Mouse (Mus musculus) CD8-positive naive resting alpha-beta T cell, adult 2 months (primary cell): Measurements from ENCODE around the gene Hist1h1d.

Source experiments
- DNase-seq, 2 experiments: peaks; one replicate each; pipeline ENCODE4 v3.0.0; 2022; ENCODE audit warnings: low read depth in 2 of 2, low spot score in 2 of 2

Hist1h1d gene

DNA sequence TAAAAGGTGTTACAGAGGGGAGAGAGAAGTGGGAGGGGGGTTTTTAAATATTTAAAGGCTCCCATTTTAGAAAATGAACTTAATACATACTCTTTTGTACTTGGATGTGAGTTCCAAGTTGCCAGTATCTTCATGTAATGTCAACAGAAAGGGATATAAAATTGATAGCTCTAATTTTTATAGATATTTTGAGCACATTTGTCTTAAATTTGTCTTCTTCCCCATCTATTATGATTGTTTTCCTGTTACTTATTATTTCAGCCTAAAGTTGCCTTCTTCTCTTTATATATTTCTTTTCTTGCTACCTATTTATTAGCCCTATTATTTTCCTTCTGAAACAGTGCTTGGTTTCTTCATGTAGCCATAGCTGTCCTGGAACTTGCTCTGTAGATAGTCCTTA lies at the start of gene Hist1h1d:
Gene Hist1h1d (plus strand): TSS at position 301 of the 400 bp plus-strand sequence.
- no peak for DNase-seq

DNA sequence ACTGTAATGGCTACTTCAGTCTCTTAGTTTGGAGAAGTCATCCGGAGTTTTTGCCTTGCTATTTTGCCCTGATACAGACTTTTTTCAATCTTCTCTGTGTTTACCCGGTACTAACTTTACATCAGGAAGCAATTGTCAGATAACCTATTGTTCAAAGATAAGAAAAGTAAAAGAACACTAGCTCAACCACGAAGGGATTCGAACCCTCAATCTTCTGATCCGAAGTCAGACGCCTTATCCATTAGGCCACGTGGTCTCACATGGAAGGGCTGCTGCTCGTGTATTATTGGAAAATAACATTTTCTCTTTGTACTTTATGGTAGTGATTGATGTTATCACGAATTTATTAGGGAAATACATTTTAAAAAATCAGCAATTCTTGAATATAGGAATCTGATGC lies 49.3 kb upstream of the Hist1h1d start:
- DNase-seq: peak; percentile 41 to 57

DNA sequence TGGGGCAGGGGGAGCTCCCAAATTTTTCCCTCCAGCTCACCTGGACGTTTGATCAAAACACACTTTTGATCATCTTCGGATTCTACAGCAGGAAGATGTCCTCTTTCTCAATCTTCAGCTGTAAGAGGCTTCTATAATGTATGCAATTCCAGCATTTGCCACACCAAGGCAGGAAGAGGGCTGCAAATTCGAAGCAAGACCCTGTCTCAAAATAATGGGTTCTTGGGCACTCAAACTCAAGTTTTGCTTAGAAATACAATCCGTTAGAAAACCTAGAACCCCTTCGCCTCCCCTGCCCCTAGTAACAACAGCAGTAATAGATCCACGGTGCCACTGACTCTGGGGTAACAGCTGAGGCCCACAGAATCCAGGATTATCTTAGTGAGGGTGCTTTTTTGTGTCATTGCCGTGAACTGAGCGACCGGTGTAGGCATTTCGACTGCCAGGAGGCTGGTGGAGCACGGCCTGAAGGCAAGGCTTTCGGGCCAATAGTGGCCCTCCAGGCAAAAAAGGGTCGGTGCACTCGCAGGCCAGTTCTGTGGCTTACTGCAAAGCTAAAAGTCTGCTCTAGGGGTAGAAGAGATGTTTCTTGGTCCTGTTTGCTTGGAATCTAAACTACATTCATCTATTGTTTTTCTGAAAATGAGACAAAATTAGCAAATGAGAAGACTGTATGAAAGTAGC lies 47.3 kb upstream of the Hist1h1d start:
- no peak for DNase-seq

DNA sequence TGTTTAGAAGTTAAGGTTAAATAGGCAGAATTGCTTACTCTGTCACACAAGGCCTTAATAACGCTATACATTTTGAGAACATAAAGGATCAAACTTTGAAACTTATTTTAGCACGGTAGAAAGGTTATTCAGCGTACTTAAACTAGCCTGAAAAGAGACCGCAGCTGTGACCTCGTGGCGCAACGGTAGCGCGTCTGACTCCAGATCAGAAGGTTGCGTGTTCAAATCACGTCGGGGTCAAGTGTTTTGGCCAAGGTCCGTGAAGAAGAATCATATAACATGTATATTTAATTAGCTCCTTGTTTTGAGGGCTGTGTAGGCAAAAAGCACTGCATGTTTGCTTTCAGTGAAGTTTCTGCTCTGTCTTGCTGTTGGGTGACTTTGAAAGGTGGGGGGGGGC lies 46.7 kb upstream of the Hist1h1d start:
- peak; percentile 42 to 53 for DNase-seq

DNA sequence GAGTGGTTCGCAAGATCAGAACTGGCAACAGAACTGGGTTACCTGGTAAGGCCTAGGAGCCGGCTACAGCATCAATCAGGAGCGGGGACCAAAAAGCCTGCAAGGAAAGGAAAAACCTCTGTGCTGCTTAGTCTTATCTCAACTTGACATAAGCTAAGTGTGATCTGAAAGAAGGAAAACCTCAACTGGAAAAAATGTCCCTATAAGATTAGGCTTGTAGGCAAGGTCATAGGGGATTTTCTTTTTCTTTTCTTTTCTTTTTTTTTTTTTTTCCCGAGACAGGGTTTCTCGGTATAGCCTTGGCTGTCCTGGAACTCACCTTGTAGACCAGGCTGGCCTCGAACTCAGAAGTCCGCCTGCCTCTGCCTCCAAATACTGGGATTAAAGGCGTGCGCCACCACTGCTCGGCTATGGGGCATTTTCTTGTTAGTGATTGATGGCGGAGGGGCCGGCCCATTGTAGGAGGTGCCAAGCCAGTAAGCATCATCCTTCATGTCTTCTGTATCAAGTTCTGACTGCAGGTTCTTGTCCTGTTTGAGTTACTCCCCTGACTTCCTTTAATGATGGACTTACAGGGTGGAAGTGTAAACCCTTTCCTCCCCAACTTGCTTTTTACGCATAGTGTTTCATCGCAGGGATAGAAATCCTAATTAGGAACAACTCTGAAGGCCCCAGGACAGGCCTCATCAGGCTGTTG lies 46.1 kb upstream of the Hist1h1d start:
- no peak for DNase-seq

DNA sequence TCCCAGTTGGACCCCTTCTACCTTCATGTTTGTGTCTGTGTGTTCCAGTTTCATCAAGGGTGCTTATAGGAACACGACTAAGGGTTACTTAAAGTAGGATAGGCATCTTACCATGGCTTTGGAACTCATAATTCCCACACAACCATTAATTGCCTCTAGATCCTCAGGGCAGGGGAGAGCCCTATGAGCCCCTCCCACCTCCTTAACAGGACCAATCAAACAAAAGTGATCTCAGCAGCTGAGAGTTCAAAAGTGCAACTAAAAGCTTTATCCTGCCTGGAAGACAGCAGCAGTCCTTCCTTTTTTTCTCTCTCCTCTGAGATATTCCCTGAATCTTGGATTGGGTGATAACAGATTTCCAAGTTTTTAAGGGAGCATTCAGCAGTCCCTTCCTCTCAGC lies 42.9 kb upstream of the Hist1h1d start:
- DNase-seq: no peak

DNA sequence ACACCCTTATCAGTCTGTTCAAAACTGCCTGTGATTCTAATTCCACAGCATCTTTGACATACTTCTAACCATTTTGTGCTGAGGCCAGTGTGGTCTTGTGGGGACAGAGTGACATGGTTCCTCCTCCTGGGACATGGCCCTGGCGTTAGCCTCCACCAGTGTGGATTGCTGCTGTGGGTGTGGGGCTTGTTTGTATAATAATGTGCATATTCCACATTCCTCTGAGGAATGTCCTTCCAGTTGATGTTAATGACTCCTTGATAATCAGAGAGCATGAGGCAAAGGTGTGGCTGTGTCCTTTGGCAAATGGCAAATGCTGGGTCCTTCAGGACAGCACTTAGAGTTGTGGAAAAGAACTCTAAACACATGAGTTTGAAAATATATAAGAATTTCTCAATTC lies 39.5 kb upstream of the Hist1h1d start:
- DNase-seq: no peak

DNA sequence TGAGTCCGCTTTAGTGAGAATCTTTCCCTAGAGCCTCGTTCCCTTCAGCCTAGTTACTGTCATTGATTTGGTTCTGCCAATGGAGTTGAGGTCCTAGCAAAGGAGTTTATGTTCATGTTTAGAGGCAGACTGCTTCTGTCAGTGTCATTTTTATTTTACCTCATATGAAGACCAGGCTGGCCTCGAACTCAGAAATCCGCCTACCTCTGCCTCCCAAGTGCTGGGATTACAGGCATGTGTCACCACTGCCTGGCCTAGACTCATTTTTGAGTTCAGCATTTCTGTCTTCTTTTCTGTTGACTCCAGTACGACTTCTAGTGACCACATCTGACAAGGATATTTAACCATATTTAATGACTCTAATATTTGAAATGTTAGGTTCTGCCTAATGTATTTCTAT lies 37.8 kb upstream of the Hist1h1d start:
- DNase-seq: no peak

DNA sequence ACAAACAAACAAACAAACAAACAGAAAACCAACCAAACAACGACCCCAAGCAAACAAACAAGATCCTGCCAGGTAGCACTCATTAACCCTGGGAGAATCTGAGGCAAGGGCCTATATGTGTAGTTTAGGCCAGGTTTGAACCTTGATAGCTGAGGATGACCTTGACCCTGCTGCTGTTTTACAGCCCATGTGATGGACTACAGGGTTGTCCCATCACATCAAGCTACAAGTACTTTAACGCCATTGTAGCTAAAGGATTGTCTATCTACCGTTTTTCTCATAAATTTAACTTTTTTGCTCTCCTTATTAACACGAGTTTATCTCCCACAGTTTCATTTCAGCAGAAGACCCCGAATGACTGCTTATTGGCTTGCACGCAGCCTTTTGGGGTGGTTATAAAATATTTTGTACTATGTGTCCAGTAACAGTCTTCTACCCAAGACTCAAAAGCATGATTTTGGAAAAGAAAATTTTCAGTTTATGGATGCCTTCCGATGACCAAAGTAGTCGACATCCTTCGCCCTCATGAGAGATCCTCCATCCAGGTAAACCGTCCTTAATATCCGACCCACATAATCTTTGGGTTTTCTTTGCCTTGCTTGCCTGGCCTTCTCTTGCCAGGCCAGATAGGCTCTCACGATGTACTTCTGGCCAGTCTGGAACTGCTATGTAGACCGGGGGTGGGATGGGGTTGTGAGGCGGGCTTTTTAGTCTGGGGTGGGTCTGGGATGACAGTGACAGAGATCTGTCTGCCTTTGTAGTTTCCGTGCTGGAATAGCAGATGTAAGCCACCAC lies 37.0 kb upstream of the Hist1h1d start:
- DNase-seq: no peak

DNA sequence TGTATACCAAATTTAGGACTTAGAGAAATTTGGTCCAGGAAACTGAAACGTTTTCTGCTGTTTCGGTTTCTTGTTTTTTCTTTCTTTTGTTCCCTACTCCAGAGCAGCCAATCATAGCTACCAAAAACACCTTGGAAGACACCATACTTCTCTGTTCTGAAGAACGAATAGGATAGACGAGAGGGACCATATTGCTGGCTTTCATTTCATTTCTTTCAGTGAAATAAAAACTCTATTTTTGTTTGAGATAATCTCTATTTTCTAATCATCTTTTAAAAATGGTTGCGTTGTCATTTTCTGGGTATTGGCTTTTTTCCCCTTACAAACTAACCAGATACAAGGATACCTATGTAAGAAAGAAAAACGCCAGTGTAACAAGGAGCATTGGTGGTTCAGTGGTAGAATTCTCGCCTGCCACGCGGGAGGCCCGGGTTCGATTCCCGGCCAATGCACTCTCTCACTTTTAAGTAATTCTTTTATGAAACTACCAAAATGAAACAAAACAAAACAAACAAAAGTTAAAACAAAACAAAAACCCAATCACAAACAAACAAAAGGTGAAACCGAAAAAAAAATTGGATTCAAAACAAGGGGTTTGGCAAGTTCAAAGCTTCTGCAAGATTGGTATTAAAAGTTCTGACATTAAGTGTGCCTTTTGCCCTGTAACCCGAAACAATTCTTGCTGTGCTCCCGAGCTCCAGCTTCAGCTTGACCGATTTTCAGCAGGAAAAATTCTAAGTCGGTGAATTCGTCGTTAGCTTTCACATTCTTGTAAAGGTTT lies 36.0 kb upstream of the Hist1h1d start:
- DNase-seq: peak; percentile 72 to 75

DNA sequence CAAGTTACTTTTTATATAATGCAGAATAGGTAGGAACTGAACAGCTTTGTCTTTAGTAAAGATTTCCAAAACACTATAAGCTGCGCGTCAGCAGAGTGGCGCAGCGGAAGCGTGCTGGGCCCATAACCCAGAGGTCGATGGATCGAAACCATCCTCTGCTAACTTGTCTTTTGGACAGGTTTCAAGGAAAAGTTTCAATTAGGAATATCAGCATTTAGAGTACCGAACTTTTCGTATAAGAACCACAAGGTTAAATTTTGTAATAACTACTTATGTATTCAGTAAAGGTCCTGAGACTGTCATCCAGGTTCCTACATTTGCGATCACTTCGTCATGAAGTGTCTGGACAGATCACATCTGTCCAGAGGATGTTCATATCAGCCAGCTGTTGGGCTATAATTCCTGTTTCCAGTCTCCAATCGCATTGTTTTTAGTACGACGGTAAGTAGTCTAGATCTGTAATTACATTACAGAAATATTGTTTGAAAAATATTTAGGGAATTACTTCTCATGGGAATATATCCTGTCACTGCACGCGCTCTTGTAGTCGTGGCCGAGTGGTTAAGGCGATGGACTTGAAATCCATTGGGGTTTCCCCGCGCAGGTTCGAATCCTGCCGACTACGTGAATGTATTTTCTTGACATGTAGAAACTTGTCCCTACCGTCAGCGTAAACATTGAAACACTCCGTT lies 35.3 kb upstream of the Hist1h1d start:
- peak; percentile 86 to 89 for DNase-seq

DNA sequence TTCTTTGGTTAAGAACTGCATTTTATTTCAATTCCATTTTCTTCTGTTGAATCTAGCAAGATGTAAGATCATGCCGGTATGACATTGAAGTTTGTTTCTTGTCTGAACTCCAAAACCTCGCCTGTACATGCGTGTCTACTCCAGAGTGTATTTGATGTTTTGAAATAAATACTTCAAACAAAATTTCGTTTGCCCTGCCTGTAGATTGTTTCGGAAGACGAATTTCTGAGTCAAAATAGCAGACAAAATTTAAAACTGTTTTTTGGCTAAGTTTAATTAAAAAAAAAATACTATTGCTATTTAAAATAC lies 34.8 kb upstream of the Hist1h1d start:
- DNase-seq: no peak

DNA sequence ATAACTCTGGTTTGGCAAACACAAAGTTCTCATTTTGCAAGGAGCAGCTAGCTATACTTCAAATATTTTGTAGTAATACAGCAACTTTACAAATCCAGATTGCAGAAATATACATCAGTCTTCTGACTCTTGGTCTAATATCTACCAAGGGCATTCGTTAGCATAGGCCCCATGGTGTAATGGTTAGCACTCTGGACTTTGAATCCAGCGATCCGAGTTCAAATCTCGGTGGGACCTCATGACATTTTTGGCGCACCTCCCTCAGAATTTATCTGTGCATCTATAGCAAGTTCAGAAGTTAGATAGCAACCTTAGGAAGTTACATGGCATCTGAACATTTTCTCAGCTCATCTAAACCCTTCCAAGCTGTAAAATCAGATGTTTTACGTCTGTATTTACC lies 34.2 kb upstream of the Hist1h1d start:
- DNase-seq: peak; percentile 87

DNA sequence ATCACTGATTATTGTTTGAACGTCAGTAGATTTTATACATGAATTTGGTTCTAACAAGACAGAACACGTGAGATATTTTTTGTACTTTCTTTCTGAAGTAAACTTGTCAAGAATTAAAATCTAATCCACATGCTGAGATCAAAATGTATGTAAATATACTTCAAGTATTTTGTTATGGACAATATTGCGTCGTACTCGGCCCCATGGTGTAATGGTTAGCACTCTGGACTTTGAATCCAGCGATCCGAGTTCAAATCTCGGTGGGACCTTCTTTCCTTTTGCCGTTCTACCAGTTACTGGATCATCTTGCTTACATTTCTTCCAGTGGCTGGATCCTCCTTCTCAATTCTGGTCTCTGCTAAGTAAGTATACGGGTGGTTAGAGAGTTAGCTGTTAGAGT lies 33.6 kb upstream of the Hist1h1d start:
- peak; percentile 79 to 80 for DNase-seq

DNA sequence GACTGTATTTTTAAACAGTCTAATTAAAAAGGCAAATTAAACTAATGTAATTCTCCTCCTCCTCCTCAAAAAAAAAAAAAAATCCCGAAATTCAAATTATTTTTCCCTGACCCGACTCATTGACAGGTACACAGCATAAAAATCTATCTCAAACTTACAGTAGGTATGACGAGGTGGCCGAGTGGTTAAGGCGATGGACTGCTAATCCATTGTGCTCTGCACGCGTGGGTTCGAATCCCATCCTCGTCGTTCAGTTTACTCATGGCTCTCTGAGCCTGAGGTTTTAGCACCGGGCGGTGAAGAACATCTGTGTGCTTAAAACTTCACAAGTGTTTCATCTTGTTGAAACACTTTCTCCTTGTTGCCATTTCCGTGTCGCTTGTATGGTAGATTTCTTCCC lies 31.4 kb upstream of the Hist1h1d start:
- DNase-seq: peak; percentile 74 to 76

DNA sequence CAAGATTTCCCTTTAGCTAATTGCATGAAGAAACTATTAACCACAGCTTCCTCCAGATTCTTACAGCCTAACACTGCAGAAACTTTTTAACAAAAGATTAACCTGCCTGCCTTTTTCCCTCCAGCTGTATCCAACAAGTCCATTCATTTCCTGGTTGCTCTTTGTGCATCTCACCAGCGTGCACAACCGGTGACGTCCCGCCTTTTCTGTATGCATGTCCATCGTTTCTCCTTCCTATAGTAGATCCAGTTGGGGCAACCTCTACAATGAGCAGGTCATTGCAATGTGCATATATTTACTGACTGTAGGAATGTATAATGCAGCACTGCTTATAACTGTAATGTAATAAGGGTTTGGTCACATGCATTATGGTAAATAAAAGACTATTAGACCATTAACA lies 29.1 kb upstream of the Hist1h1d start:
- no peak for DNase-seq

DNA sequence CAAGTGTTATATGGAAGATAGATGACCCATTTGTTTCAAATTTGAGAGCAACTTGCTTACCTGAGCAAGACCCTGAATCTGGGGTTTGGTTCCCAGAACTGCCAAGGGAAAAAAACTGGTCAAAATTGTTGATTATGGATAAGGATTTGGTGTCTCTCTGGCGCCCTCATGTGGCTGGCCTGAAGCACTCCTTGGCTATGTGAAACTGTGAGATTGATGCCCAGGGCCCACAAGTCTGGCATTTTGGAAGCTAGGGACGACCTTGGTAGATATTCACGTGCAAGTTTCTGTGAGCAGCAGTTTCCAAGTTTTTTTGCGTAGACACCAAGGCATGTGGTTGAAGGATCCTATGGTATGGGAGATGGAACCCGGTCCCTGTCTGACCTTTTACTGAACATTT lies 28.4 kb upstream of the Hist1h1d start:
- DNase-seq: peak; percentile 65 to 78

DNA sequence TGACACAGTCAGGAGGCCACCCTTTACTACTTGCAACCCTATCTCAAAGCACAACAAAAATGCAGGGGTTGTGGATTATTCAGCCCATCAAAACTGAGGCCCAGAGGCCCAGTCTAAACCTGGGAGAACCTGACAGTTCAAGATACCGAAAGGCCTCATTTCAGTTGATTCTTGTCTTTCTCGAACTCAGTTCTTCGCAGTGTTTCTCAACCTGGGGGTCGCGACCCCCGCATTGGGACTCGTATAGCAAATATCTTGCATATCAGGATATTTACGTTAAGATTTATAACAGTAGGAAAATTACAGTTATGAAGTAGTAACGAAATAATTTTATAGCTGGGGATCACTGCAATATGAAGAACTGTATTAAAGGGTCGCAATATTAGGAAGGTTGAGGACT lies 27.2 kb upstream of the Hist1h1d start:
- DNase-seq: no peak

DNA sequence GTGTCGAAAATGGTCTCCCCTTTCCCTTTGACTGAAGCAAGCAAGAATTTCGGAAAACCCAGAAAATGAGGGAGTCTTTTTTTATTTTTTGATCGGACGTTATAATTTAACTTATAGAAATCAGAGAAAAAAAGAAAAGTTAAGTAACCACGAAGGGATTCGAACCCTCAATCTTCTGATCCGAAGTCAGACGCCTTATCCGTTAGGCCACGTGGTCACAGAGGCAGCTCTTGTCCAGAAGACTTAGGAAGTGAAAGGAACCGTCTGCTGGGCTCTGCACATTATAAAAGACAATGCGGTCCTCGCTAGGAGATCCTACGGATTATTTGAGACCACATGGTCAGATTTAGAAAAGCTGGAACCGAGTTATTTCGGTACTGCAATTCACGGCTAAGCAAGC lies 26.8 kb upstream of the Hist1h1d start:
- peak; percentile 91 to 92 for DNase-seq

DNA sequence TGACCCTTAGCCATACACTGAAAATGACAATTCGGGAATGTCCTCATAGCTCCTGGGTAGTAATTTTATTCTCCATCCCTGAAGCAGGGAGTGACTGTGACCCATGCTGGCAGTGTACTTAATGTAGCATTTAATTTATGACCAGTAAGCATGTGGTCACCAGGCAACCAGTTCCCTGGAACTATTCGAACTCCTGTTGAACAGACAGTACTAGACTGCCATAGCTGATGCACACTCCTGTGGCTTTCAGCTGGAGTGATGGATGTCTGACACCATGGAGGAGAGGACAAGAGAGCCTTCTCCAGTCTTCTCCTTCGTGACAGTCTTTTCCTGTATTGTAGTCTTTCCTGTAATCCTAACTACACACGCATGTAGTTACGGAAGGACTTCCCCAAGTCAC lies 24.1 kb upstream of the Hist1h1d start:
- no peak for DNase-seq
